Mouse (Mus musculus): ENCODE data around the gene Supv3l1.

DNA sequence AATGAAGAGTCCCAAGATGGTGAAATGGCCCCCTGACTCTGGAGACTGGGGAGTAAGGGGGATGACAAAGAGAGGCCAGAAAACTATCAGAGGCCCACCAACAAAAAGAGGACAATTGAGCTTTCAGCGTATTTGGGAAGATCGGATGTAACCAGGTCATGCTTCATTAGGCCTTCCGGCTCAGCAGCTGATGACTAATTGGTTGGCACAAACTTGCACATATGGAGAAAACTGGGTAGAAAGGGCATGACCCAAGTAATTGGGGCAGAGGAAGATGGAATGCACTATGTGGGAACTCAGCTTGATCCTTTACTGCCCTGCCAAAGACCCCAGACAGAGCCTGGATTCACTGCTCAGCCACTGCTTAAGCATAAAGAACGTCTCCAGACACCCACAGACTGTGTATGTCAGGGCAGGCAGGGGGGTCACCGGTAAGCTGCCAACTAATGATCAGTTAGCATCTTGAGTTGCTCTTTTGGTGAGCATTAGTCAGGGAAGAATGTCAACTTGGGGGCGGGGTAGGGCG lies 30.6 kb downstream of the Supv3l1 start:
- TF ChIP-seq CTCF (IDR thresholded peaks at IDR 0.05; ENCODE audit: borderline replicate concordance, insufficient read depth, low read length) (no peak), POLR2A (IDR thresholded peaks at IDR 0.05; ENCODE audit: low read depth, low read length) (no peak)
